Mouse (Mus musculus) kidney, postnatal 25 days (tissue): ENCODE results near the gene Hyls1.
A peak's percentile ranks its signal among the peaks of the same experiment; 100 is the strongest.
"Not testable (repeated sequence)": the region's sequence is repeated elsewhere in the genome, so short reads cannot be mapped to it uniquely, and the experiment has no call there.

Source experiments
- DNase-seq, 2 experiments: peaks; one replicate each; pipeline ENCODE4 v3.0.0; 2021; ENCODE audit warnings: mixed read lengths in 2 of 2

The Hyls1 gene

DNA sequence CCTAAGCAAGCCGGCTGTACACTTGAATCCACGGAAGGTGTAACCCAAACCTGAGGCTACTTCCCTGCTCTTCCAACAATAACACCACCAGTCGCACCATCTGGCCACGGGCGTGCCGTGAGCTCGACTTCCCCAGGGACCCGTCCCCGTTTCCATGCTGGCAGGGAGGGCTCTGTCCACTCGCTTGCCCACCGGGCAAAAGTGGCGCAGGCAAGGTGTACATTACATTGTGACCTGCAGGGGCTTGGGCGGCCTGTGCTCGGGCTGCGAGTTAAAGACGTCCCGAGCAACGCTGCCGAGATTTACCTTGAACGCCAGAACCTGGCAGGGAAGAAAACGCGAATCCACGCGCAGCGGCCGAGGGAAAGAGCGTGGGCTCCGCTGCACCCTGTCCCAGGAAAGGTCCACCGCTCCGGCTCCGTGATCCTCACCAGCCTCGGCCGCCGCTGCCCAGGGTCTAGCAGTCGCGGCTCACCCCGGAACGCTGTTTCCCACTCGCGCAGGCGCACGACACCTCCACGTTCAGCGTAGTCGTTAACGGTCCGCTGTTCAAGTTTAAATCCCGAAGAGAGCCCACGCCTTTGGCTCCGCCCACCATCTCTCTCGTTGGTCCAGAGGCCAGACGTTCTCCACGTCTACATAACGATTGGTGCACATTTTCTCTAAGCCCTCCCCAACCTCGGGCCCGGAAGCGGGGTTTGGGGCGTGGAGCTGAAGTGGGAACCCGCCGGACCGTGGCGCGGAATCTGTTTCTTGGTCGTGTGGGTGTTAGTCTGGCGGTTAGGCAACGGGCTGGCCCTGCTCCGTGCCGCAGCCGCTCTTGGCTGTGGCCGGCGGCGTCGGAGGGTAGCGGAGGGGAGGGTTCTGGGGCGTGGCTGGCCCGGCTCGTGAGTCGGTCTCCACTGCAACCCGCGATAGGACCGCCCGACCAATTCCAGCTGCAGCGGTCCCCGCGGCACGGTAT lies at the start of gene Hyls1, which contains the start of gene Pate2:
Gene Hyls1, minus strand, starts transcription at position 828 of the 964 bp plus-strand sequence.
Gene Pate2, plus strand, starts transcription at position 714 of the 964 bp plus-strand sequence.
- peak; percentile 97 for DNase-seq

DNA sequence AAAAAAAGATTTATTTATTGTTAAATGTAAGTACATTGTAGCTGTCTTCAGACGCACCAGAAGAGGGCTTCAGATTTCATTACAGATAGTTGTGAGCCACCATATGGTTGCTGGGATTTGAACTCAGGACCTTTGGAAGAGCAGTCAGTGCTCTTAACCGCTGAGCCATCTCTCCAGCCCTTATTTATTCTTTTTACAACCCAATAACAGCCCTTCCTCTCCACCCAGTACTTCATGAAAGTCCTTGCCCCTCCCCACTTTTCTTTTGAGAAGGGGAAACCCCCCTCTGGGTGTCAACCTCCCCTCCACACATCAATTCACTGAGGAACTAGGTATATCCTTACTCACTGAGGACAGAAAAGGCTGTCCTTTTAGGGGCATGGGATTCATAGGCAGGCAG lies 46.6 kb upstream of the Hyls1 start:
- DNase-seq = not testable (repeated sequence)

DNA sequence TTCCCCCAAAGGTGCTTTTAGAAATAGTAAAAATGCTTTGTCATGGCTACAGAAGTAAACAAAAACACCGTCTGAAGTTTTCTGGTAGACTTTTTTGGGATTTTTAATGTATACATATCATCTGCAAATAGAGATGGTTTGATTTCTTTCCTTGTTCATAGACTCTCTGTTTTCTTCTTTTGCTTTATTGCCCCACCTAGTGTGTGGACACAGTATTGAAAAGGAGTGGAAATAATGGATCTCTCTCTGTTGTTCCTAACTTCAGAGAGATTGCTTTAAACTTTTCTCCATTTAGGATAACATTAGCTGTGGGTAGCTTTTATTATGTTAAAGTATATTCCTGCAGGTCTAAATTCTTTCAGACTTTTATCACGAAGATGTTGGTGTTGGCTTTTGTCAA lies 43.8 kb upstream of the Hyls1 start:
- DNase-seq = no peak

DNA sequence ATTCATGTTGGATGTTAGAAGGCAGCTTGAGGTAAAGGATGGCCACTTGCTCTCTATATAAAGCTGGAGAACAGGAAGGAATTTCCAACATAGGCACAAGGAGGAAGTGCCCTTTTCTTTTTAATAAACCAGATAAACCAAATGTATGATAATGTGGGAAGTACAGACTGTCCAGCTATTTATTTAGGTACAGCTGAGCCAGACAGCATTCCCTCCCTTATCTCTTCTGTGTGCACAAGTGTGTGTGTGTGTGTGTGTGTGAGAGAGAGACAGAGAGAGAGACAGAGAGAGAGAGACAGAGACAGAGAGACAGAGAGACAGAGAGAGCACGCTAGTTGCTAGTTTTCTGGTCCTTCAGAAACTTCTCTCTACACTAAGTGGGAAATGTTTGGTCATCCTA lies 41.6 kb upstream of the Hyls1 start, which contains the start of gene Pate4:
Gene Pate4, minus strand, starts transcription at position 101 of the 400 bp plus-strand sequence.
- no peak for DNase-seq

DNA sequence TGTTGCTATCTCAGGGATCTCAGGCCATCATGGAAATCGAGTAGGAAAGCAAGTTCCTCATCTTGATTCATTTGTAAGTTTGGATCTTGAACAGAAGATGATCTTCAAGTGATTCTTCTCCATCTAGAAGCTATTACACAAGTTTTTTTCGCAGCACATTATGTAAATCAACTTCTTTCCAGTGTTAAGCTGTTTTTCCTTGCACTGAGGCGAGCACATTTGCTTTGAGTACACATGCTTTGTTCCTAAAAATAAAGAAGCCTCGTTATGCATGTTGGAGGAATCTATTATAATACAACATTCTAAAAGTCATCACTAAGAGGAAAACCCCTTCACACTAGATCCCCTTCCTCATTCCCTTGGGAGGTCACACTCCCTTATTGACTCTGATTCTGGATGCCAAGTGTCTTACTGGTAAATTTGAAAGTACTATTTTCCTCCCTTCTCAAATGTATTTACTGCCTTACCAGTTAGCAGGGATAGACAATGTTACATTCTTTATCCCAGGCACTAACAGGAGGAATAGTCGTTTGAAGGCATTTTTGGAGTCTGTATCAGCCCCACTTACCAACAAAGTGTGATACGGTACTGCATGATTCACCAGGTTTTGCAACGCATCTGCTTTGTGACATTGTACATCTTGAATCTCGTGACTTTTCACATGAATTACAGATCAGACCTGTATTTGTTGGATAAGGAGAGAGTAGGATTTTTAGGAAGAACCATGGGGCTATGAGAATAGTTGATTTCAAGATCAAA lies 37.6 kb upstream of the Hyls1 start:
- DNase-seq = no peak

DNA sequence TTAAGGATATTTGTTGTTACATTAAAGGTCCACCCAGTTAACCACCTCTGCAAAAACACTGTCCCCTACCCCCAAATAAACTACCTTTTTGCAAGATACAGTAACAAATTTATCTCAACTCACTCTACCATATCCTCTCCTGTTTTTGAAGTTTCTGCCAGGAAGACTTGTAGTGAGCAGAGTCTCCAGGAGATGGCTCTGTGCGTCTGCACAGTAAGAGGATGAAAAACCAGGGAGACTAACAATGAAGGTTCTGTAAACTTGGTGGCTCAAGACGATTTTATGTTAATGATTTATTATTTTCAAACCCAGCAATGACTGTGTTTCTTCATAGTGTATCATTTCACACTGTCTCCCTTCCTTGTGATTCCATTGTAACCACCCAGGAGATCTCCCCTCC lies 22.7 kb upstream of the Hyls1 start:
- DNase-seq = peak in 1 of 2 experiments; percentile 39

DNA sequence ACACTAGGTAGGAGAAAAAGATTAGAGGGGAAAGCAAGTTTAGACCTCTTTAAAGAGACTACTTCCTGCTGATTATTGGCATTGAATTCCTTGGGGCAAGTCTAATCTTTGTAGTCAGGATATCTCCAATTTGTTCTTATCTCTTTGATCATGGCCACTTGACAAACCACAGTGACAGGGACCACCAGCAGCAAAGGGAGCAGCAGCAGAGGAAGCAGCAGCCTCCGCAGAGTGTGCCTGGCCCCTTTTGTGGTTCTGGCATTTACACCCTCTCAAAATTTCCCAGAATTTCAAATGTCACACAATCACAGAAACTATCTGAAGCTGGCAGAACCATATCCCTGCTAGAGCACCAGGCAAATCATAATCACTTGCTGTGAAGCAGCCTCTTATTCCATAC lies 17.5 kb upstream of the Hyls1 start:
- no peak for DNase-seq

DNA sequence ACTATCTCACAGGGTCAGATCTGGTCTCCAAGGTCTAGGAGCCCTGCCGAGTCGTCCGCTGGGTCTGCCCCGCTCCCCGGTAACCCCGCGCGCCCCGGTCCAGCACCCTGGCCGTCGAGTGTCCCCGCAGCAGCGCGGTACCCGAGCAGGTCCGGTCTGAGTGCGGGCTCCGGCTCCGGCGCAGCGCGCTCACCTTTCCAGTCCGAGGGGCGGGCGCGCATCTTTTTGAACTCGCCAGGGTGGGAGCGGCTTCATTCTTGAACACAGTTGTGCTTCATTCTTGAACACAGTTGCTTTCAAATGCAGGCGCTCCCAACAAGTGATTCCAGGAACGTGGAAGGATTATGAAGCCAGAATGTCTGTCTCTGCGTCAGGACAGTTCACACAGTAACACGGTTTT lies 4.2 kb upstream of the Hyls1 start:
- DNase-seq = no peak

DNA sequence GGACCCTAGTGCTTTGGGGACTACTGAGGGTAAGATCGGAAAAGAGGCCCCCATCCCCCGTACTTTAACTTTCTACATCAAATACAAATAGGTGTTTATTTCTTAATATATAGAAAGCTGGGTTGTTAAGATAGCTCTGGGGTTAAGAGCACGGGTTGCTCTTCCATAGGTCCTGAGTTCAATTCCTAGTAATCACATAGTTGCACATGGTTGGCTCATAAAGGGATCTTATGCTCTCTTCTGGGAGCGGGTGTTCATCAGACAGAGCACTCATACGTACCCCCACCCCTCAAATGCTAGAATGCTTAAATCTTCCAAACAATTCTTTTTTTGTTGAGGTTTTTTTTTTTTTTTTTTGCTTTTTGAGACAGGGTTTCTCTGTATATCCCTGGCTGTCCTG lies 465 bp upstream of the Hyls1 start:
- DNase-seq = no peak

DNA sequence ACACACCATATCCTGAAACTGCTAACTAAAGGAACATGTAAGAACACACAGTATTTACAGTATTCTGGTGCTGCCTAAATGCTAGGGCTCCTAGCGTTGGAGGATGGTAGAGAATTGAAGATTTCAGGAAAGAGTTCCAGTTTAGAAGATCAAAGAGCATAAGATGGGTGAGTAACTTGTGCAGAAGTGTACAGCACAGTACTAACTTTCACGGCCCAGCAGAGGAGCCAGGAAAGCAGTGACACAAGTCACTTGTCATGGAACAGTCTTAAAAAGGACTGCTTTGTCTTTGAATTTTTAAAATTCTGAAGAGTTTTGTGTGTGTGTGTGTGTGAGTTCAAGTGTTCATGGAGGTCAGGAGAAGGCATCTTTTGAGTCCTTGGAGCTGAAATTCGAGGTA lies 2.2 kb downstream of the Hyls1 start:
- no peak for DNase-seq

DNA sequence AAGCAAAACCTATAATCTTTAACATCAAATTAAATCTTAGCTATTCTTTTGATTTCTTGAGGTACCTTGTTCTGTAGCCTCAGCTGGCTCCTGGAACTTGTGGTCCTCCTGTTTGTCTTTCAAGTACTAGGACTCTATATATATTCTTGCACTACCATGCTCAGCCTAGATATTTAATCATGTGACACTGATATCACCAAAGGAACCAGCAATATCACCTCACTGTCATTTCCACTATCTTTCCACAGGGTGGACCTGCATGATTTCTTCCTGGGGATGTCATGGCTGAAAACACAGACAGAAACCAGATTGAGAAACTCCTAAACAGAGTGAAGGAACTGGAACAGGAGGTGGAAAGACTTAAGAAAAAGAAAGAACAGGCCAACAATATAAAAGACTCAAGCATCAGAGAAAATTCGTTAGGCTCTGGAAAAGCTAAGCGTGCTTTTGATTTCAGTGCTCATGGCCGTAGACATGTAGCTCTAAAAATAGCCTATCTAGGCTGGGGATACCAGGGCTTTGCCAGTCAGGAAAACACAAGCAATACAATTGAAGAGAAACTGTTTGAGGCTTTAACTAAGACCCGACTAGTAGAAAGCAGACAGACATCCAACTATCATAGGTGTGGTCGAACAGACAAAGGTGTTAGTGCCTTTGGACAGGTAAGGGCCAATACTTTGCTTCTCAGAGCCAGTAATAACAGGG lies 5.5 kb downstream of the Hyls1 start:
- no peak for DNase-seq

DNA sequence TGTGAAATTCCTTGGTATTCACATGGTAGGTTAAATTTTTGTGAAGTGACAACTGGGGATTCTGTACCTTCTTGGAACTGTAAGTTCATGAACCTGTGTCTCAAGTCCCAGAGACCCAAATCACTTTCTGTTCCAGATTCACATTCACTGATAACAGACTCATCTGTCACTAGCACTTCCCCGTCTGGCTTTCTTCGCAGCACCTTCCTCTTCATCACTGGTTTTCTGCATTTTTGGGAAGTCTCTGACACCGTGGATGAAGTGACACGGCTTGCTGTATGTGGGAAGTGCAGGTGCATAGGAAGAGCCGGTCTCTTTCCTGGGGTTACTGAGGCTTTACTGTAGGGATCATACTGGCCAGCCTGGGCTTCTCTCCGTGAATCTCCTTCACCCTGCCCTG lies 8.6 kb downstream of the Hyls1 start:
- DNase-seq = no peak

DNA sequence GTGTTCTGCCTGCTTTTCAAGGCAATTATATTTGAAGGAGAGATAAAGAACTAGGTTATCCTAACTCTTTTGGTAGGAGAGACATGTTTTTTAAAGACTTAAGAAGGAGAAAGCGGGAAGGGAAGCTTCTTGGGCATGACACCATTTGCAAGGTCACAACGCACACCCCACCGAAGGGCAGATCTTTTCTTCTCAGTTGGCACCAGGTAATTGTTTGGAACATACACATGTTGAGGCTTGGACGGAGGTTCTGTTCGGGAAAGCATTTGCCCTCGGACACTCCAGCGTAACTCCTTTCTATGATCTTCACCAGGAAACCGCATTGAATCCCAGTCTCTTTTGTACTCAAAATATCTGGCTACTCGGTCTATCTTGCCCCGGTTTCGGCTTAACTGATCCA lies 9.1 kb downstream of the Hyls1 start:
- DNase-seq = no peak

DNA sequence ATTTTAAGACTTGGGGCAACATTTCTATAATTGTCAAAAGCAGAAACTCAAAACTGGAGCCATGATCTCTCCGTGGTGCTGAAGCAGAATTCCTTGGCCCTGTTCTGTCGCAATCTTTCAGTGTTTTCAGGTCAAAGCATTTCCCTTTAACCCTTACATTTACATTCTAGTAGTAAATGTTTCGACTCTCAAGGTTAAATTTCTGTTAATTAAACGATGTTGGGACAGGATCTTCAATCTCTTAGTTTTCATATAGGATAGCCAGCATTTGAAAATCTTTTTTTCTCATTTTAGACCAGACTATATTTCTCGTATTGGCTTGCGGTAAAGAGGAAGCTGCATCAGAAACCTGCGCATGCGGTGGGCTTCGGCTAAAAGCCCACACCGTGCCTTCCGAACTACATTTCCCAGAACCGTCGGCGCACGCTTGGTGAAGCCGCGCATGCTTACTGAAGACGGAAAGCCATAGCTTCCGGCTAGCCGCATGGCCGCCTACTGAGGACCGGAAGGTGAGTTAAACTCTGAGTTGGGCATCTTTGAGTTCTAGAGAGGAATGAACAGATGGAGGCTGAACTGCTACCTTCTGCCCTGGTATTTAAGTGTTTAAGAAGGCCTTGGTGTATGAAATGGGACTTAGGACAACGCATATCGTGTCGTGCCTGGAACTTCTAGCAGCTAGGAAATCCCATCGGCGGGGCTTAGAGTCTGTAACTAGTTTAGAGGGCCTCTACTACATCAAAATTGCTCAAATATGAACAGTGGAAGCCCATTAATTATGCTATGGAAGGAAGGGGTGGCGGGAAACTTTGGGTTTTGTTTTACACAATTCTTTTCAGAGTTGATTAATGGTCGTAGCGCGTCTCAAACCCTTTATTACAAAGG lies 10.9 kb downstream of the Hyls1 start:
- peak; percentile 82 to 88 for DNase-seq

DNA sequence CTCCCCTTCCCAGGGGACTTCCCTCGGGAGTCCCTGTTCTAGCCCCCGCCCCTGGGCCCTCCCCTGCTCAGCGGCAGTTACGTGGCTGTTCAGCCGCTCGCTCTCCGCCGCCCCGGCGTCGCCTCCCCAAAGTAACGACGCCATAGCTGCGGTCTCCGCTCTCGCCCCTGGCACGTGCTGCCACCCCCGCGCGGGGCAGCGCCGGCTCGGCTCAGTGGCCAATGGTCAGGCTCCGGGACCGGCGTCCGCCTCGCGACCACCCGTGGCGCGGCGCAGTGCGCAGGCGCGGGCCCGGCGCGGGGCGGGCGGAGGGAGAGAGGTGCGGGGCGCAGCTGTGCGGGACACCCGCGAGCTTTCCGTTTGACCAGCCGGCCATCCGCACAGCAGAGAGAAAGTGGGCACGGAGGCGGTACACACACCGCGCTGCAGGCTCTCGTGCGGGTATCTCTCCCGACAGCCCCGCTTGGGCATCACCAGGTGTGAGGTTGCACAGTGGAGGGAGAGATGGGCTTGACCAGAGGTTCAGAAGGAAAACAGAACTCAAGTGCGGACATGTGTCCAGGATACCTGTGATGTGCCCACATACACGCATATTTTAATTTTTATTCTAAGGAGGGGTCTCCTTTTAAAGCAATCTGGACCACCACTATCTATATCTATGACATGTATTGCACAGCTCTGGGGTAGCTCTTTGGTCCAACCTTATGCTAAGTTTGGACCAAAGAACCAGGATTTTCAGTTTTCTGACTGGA lies 11.8 kb downstream of the Hyls1 start, which contains the start of the genes Ddx25 and Pus3:
Gene Ddx25, minus strand, starts transcription at position 272 of the 752 bp plus-strand sequence.
Gene Pus3, plus strand, starts transcription at position 339 of the 752 bp plus-strand sequence.
- peak; percentile 7 to 40 for DNase-seq

DNA sequence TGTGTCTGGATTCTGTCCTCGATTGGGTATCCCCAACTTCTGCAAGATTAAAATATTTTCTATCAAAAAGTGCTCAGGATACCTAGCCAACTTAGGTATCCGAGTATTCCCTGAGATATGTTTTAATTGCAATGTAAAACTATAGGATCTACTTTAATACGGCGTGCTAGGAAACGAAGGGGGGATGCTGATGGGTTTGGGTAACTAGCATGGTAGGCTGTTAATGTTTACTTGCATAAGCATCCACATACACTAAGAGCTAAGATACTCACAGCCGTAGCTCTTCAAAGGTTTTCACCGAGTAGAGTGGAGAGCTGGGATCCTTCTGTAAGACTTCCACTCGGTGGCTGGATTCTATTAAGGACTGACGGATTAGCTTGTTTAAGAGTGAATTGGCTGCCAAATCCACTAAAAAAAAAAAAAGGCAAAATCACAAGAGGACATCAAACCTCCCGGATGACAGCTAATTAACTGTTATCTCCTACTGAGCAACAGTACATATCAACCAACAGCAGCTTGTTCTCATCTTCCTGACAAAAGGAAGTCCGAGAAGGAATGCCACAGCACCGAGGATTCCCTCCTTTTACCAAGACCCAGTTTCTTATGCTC lies 13.6 kb downstream of the Hyls1 start:
- no peak for DNase-seq

DNA sequence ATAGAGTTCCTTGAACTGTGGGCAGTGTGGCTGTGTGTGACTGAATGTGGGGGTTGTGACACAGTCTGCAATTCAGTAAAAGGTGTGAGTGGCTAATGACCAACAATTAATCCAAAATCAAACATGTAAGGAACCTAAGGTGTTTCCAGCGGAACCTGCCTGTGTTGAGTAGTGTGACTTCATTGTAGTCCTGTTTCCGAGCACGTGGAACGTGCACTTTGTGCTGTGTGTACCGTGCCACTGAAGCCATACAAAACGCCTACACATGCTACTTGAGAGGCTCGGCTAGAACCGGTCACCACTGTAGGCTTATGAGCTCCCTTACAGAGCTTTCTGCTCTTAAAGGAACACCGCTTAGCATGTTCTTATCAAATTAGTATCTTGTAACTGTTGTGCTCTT lies 21.7 kb downstream of the Hyls1 start:
- no peak for DNase-seq

DNA sequence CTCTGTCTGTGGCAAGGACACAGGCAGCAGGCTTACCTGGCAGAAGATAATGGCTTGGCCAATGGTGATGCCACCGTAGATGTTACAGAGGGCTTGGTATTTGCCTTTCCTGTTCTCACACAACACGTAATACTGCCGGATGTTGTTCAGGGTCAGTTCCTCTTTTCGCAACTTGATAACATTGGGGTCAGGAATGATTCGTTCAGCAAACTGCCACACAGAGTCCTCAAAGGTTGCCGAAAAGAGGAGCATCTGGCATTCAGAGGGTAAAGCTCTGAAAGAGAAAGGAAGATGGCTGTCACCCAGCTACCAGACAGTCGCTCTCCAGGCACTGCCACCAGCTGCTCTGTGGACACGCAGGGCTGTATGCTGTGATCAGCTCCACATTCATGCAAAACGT lies 23.5 kb downstream of the Hyls1 start:
- no peak for DNase-seq

DNA sequence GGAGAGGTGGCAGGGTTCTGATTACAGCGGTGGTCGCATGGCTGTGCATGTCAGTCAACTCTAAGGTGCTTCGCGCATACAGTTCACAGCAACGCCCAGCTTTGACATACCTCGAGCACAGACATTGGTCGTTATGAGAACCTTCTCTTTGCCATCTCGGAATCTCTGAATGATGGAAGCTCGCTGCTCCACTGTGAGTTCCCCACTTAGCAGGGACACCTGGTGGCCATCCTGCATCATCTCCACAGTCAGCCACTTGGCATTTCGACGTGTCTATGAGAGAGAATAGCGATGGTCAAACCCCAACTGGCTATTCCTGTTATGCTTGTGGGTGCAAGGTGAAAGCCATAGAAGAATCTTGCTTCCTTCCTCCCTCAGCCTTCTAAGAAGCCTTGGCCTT lies 24.5 kb downstream of the Hyls1 start:
- no peak for DNase-seq

DNA sequence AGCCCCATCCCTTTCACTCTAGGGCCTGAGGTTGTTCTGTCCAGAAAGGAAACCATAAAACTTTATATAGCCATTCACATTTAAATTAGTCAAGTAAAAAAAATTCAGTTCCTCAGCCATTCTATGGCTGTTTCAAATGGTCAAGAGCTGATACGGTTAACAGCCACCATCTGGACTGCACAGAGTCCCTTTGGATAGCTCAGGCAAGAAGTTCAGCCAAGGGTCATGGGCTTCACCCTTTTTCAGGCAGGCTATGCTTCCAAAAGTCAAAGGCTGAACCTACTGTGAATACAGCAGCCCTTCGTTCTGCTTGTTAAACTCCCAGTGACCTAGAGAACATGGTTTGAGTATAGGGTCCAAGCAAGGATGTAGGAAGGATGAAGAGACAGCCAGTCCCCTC lies 25.5 kb downstream of the Hyls1 start:
- peak in 1 of 2 experiments; percentile 22 for DNase-seq
